Mouse (Mus musculus) megakaryocyte-erythroid progenitor cell, adult 5 weeks (primary cell): ENCODE measurements around the gene Pdia5. TPM values are rescaled to one million over a fixed set of nuclear protein-coding genes. Genes with fewer than 3 reads are reported as not detected.

Experiments
- polyA plus RNA-seq: library from polyadenylated mRNA; stranded (reverse); fragments of >175 nt; gene quantifications from 2 replicates; pipeline ENCODE4 v1.2.3, GENCODE M21; 2012

Gene Pdia5
- polyA plus RNA-seq: 10.1 and 15.3 TPM in 2 replicates

GRCm38 (mm10) chr16:35490231-35491070 lies at the start of gene Pdia5:
Gene Pdia5, minus strand, starts transcription at chr16:35490873.

GRCm38 (mm10) chr16:35363150-35364062 lies 127.3 kb downstream of the Pdia5 start, which contains the start of gene Sec22a:
Gene Sec22a, minus strand, starts transcription at chr16:35363918.

Other genes starting within 250 kb of the Pdia5 start
- 0.17 and 0.36 TPM in 2 replicates for gene Sec22a, start 127.0 kb downstream of the Pdia5 start, polyA plus RNA-seq
- not detected in 2 replicates for gene Sema5b, start 50.3 kb upstream of the Pdia5 start, polyA plus RNA-seq